Mouse (Mus musculus) bone marrow macrophage, adult 2 months (primary cell): ENCODE measurements around the gene Nog.

ENCODE experiments used
- CTCF ChIP-seq: IDR thresholded peaks from 2 replicates; pipeline ENCODE4 v1.5.1; 2012; ENCODE audit warnings: low read depth, mild to moderate bottlenecking, low read length, moderate library complexity
- POLR2A ChIP-seq: IDR thresholded peaks from 2 replicates; pipeline ENCODE4 v1.6.1; 2012; ENCODE audit warnings: mild to moderate bottlenecking, low read depth, low read length, borderline replicate concordance

GRCm38 (mm10) chr11:89317757-89318156 lies 15.6 kb upstream of the Nog start:
- TF ChIP-seq CTCF (no peak), POLR2A (no peak)
